Mouse (Mus musculus): ENCODE measurements at regions not wholly inside any gene's neighbourhood (a gene's known extent, or its start where the extent isn't known, plus 50 kb on each side); places are given as distances from the start of the nearest gene placed in this dataset.

GRCm38 (mm10) chr8:89766387-89766786 lies 581.8 kb downstream of the Tox3 start:
- no peak for DNase-seq (ENCODE audit: low spot score in 2 of 2)

DNA sequence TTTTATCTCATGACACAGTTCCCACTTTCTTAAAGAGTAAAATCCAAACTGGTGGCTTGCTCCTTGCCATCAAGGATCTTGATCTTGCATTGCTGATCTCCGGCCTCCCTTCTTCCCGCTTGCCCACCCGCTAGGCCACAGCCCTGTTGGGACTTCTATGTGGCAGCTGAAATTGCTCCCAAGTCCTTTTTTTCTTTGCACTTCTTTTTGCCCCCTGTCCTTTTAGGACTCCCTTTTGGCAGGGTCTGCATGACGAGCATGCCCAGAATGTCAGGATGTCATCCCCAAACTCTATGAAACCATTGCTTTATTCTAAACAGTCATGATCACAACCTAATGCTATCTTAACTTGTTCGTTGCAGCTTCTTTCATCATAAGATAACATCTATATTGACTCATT lies 588.6 kb downstream of the Tox3 start:
- DNase-seq (ENCODE audit: low spot score in 2 of 2): no peak

DNA sequence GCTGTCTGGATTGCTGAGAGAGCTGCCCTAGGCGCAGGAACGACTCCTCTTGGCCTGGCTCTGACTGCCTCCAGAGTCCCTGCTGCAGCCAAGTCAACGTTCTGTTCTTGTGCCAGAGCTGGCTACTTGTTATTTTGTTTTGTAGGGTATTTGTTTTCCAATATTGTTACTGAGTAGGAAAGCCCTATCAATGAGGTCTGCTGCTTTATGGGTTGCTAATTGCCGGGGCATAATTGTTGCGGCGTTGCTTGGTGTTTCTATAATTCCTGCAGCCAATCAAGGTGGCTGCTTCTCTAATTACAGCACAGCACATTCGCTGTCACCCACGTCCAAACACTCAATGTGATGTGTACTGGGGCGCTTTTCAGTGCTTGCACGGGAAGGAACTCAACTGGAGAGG lies 589.4 kb downstream of the Tox3 start:
- no peak for DNase-seq (ENCODE audit: low spot score in 2 of 2)

DNA sequence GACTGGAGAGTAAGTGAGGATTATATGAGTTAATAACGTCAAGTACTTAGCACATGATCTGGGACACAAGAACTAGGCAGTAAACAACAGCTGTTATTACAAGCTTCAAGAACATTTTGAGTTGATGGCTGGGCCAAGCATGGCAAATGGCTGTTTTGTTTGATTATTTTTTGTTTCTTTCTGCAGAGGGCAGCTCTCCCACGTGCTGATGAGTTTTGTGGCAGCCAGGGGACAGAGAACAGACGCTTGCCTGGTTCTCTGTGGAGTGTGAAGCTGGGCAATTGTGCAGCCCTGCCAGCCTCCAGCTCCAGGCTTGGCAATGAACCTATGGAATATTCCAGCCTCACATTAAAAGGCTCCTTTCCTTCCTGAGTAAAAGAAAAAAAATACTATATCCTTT lies 592.2 kb downstream of the Tox3 start:
- no peak for DNase-seq (ENCODE audit: low spot score in 2 of 2)

DNA sequence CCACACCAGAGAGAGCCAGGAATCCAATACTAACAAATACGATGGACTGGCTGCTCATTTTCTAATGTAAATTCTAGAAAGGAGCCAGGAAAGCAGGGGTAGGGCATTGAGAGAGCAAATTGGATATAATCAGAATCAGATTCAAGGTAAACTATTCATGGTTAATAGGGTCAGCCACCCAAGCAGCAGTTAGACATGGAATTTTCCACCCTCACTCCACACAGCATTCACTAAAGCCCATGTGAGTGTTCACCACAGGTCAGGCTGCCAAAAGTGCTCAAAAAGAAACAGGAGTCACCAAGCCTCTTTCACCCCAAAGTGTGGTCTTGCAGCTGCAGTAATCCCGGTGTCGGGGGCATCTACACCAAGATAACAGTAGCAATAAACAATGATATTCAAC lies 596.9 kb downstream of the Tox3 start:
- DNase-seq (ENCODE audit: low spot score in 2 of 2): no peak

DNA sequence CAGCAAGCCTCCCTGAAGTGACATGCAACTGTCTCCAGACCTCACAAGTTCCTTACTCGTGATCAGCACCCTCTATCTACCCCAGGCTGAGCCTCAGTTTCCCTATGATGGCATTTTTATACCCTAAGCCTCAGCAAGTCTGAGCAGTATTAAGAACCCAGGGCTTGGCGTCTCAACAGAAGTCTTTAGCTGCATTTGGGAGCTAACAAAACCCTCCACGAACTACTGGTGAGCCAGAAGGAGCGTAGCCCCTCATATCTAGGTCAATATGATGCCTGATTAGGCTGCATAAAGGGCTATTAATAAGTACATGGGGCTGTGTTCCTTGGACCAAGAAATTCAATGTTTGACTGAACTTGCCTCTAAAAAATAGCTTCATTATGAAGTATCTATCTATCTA lies 600.4 kb downstream of the Tox3 start:
- no peak for DNase-seq (ENCODE audit: low spot score in 2 of 2)

- DNase-seq (ENCODE audit: low spot score in 2 of 2): no peak
These were observed 603.7 kb downstream of the Tox3 start for GRCm38 (mm10) chr8:89744267-89745028.

- no peak for DNase-seq (ENCODE audit: low spot score in 2 of 2)
These were observed 609.5 kb downstream of the Tox3 start for GRCm38 (mm10) chr8:89738657-89739056.

DNA sequence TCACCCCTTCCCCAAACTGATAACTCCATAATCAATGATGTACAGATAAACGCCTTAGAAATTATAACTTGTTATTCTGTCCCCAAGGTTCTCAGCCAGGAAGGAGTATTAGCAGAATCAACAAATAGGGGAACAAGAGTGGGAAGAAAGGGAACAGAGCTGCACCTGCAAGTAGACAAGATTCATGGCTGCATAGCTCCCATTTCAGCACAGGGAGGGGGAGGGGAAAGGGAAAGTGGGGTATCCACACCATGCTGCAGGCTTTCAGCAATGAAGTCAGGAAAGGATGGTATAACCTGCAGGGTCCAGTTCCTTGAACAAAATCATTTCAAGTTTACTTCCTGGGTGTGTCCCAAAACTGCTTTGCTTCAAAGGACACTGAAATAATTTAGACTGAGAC lies 610.5 kb downstream of the Tox3 start:
- no peak for DNase-seq (ENCODE audit: low spot score in 2 of 2)

- no peak for DNase-seq (ENCODE audit: low spot score in 2 of 2)
These were observed 620.9 kb downstream of the Tox3 start for GRCm38 (mm10) chr8:89727252-89727651.

DNA sequence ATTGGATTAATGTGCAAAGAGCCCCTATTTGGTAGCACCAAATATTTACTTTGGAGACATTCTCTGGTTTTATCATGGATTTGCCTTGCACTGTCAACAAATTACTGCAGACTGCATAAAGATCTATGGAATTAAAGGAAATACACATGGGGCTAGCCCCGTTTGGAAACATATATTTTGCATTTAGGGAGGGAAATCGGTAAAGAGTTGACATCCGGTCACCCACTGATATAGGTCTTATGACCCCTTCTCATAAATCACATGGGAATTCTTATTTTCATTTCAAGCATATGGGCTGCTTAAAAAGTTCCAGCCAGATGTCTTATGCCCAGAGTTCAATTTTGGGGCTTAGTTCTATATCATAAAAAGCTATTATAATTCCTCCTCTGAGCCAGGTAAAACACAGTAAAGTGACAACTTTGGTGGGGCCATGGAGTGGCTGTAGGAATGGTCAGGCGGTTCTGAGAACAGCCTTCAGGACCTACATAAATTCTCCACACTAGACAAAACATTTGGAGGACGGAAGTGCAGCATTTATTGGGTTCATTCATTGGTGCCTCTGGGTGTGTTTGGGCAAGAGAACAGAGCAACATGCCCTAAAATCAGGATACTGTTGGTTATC lies 626.3 kb downstream of the Tox3 start:
- no peak for DNase-seq (ENCODE audit: low spot score in 2 of 2)

DNA sequence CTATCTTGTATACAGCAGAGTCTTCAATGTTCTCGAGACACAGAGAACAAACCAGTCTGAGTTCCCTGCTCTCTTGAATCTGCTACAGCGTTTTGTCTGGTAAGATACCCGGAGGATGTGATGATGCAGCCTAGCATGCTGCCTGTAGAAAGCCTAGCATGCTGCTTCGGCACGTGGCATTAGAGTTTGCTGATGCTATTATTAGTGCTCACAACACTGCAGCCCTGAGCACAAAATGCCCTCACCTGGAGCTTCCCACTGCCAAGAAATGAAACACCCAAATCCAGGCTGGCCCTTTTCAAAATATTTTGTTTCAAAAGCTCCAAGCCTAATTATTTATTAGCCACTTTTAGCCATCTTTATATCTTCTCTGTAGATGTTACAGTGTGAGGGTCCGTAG lies 634.3 kb downstream of the Tox3 start:
- DNase-seq (ENCODE audit: low spot score in 2 of 2): no peak

DNA sequence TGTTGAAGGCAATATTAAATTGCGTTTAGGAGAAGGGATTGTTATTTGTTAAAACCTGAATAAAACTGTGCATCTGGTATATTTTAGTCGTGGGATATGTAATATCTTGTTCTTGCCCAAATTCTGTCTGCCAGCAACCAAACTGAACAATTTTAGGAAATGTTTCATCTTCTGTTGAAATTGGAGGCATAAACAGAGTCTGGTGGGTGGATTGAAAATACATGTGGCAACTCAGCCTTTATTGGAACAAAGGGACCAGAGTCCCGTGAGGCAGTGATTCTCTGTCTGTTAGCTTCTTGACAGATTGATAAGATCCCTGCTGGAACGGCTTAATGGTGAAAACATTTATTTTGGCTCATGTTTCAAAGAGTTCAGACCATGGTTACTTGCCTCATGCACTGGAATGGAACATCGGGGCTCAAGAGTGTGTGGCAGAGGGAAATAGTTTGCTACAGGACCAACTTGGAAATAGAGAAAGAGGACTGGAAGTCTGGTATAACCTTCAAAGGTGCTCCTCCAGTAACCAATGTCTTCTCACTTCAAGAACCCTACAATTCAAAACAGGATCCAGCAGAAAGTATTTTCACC lies 640.7 kb downstream of the Tox3 start:
- DNase-seq (ENCODE audit: low spot score in 2 of 2): no peak

- no peak for DNase-seq (ENCODE audit: low spot score in 2 of 2)
These were observed 641.7 kb upstream of the Sall1 start for GRCm38 (mm10) chr8:89685696-89686095.

DNA sequence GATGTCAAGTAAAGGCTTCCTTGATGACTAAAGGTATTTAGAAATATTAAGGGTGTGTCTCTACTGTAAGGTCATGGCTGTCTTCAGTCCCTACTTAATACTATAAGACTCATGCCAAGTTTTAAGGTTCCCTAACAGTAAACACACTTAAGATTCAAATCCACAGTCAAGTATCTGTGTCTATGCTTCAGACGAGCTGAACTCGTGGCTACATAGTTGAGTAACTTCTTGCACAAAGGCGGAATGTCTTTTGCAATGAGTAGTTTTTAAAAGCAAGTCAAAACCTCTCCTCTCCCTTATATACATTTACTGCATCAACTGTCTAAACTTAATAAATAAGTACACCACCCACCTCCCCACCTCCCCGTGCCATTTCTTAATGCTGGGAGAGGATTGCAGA lies 637.0 kb upstream of the Sall1 start:
- no peak for DNase-seq (ENCODE audit: low spot score in 2 of 2)

DNA sequence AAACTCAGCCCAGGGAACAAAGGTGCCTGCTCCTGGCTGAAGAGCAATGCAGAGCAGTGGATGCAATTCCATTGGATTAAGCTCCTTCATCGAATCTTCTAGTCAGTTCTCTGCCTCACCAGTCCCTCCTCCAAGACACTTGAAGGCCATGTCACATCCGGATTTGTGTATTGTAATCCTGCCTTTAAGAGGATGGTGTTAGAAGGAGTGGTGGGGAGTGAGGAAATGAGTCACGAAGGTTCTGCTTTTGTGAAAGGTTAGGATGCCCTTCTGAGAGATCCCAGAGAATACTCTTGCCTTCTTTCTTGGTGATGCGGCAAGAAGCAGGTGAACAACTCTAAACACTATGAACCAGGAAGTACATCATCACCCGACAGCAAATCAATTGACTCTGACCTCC lies 636.4 kb upstream of the Sall1 start:
- DNase-seq (ENCODE audit: low spot score in 2 of 2): no peak

DNA sequence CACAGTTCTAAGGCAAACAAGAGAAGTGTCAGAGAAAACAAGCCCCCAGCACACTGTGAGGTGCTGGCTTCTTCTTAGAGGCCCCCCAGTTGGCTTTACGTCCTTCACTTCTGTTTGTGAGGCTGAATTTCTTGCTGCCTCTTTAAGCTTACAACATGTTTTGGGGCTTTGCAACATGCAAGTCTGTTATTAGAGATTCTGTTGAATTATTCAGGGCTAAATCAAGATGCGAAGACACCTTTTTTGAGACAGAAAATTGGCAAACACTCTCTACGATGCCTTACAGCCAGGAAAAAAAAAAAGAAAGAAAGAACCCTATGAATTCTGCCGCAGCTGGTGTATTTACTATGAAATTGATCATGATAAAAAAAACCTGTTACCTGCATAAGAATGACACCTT lies 635.6 kb upstream of the Sall1 start:
- no peak for DNase-seq (ENCODE audit: low spot score in 2 of 2)

GRCm38 (mm10) chr8:89677266-89677665 lies 633.3 kb upstream of the Sall1 start:
- no peak for DNase-seq (ENCODE audit: low spot score in 2 of 2)

GRCm38 (mm10) chr8:89673911-89674310 lies 629.9 kb upstream of the Sall1 start:
- DNase-seq (ENCODE audit: low spot score in 2 of 2): no peak

DNA sequence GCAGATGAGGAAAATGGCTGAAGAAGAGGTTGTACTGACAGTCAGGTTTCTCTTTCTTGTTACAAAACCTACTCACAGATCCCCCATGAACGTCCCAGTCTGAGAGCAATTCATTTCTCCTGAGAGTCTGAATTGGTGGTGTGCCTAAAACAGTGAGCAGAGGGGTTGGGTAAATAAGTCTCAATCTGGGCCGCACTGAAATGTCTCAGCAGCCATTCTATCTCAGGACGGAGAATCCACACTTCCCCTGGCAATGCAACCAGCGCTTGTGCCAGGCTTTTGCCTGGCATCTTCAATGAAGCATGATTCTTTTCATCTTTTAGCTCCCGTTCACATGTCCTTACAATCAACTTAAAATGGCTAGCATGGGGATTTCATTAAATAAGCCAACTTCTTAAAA lies 628.7 kb upstream of the Sall1 start:
- no peak for DNase-seq (ENCODE audit: low spot score in 2 of 2)

DNA sequence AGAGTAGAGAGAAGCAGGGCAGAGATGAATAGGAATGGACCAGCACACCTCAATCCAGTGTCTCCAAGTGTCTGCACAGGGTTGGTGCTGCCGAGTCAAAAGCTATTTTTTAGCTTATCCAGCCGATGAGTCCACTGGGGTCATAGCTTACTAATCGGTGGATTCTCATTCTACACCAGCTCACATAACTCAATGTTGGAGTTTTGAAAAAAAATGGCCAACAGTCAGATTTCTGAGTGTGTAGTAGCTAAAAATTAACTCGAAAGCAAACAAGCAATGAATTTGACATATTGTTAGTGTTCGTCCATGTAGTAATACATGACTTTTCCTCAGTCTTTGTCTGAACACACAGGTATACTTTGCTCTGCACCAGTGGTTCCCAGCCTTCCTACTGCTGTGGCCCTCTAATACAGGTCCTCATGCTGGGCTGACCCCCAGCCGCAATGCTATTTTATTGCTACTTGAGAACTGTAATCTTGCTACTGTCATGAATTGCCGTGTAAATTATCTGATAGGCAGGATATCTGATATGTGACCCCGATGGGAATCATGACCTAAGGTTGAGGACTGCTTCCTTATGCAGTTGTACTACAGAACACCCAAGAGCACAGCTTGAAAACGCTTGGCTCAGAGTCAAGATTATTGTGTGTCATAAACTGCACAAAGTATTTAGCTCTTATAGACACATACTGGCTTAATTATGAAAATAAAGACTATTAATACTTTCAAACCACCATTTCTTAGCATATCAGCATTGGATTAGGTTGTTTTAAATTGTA lies 621.1 kb upstream of the Sall1 start:
- no peak for DNase-seq (ENCODE audit: low spot score in 2 of 2)

DNA sequence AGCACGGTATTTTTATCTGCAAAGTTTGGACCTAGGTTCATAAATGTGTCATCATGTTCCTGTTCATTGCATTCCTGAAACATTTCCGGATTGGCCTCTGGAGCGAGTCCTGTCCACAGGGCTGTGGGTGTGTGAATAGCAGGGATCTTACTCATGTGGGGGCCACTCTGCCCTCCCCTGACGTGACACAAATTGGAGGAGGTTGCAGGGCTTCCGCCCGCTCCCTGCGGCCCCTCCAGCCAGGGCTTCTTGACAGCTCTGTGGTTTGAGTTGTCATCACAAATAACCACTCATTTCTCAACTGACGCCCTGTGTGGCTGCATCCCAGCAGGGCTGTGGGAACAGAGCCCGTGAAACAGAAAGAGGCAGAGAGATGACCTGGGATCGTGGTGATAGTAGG lies 619.9 kb upstream of the Sall1 start:
- DNase-seq (ENCODE audit: low spot score in 2 of 2): no peak
